Mouse (Mus musculus) heart, adult 2 months (tissue): ENCODE measurements around the gene Gtf2f1. TPM values are rescaled to one million over a fixed set of nuclear protein-coding genes. Genes with fewer than 3 reads are reported as not detected.
"Not testable (repeated sequence)": the region's sequence is repeated elsewhere in the genome, so short reads cannot be mapped to it uniquely, and the experiment has no call there.

ENCODE experiments used
- DNase-seq, 2 experiments: peaks; one replicate each; pipeline ENCODE4 v3.0.0; 2021
- H3K27ac ChIP-seq: fragments of 200-600 bp; 2 replicates; pipeline ENCODE4 v1.8.1; 2022
- H3K27me3 ChIP-seq: fragments of 200-500 bp; 2 replicates; pipeline ENCODE4 v1.6.1; 2012; ENCODE audit warnings: mild to moderate bottlenecking, low read length, inconsistent platforms, mixed read lengths; ENCODE audit not compliant: control insufficient read depth, insufficient read depth
- H3K36me3 ChIP-seq: fragments of 200-500 bp; 2 replicates; pipeline ENCODE4 v1.6.1; 2012; ENCODE audit warnings: low read length, inconsistent platforms; ENCODE audit not compliant: control insufficient read depth, insufficient read depth
- H3K4me1 ChIP-seq: fragments of 200-500 bp; 2 replicates; pipeline ENCODE4 v1.6.1; 2011; ENCODE audit warnings: low read length; ENCODE audit not compliant: control insufficient read depth, insufficient read depth
- H3K4me3 ChIP-seq: fragments of 200-600 bp; 2 replicates; pipeline ENCODE4 v1.8.1; 2022
- H3K79me2 ChIP-seq: fragments of 200-500 bp; replicated peaks from 2 replicates; pipeline ENCODE4 v1.6.1; 2012; ENCODE audit warnings: mild to moderate bottlenecking, inconsistent platforms, low read length, moderate library complexity, mixed read lengths; ENCODE audit not compliant: control insufficient read depth, insufficient read depth
- H3K9ac ChIP-seq: fragments of 200-500 bp; 2 replicates; pipeline ENCODE4 v1.6.1; 2012; ENCODE audit warnings: low read depth, mild to moderate bottlenecking, control low read depth, inconsistent platforms, low read length, mixed read lengths
- CTCF ChIP-seq: fragments of 200-600 bp; IDR thresholded peaks from 2 replicates; pipeline ENCODE4 v1.8.1; 2022; ENCODE audit warnings: antibody characterized with exemption, mild to moderate bottlenecking, moderate library complexity
- EP300 ChIP-seq: fragments of 200-500 bp; IDR thresholded peaks from 2 replicates; pipeline ENCODE4 v1.6.1; 2011; ENCODE audit warnings: low read depth, low read length, control low read depth; ENCODE audit not compliant: insufficient read depth
- POLR2A ChIP-seq: fragments of 200-500 bp; IDR thresholded peaks from 2 replicates; pipeline ENCODE4 v1.6.1; 2011; ENCODE audit warnings: mild to moderate bottlenecking, low read depth, low read length, control low read depth; ENCODE audit not compliant: insufficient read depth
- WGBS: fragments of 180-500 bp; shearing (Covaris S2); methylation state at CpG from one replicate; pipeline ENCODE4 v1.1.7; 2018; 5-methylcytosine and 5-hydroxymethylcytosine counted together
- intact Hi-C: fragments of 180-260 bp; cut with DNase I; formaldehyde crosslinking; loops from one replicate; pipeline ENCODE4 v1.15.1; 2025
- polyA plus RNA-seq: library from polyadenylated mRNA; depleted of rRNA; stranded (reverse); fragments of >200 nt; gene quantifications from 2 replicates; pipeline ENCODE4 v1.2.3, GENCODE M21; 2012
- total RNA-seq, 2 experiments: library from RNA; stranded (reverse); gene quantifications; 2 replicates each; pipeline ENCODE4 v1.2.3; 2021

The Gtf2f1 gene
- total and polyA plus RNA-seq, 3 experiments, result 12.3 to 20.7 (median 20.7) TPM

- H3K79me2 ChIP-seq, H3K27ac ChIP-seq, intact Hi-C loops, H3K4me3 ChIP-seq, H3K4me1 ChIP-seq, DNase-seq, H3K36me3 ChIP-seq, H3K27me3 ChIP-seq, H3K9ac ChIP-seq: not testable (repeated sequence)
- peak; percentile 36 for TF ChIP-seq CTCF
- WGBS, result 89% methylated on average over 4 of the region's 4 CpGs
Measured at GRCm38 (mm10) chr17:57051679-57052078, 40.6 kb upstream of the Gtf2f1 start.

GRCm38 (mm10) chr17:57048816-57049215 lies 37.7 kb upstream of the Gtf2f1 start:
- Histone ChIP-seq H3K9ac (no peak overlapping the region), H3K27ac (no peak overlapping the region), H3K36me3 (no peaks in the 10 kb centered on the region), H3K27me3 (no peaks in the 10 kb centered on the region), H3K4me1 (no peaks in the 10 kb centered on the region), H3K79me2 (no peaks in the 10 kb centered on the region), H3K4me3 (no peak overlapping the region)
- TF ChIP-seq EP300, result no peak
- no peak for TF ChIP-seq CTCF
- TF ChIP-seq POLR2A, result no peak
- 94% methylated on average over 3 of the region's 3 CpGs for WGBS
- intact Hi-C loops, result no loop called here
- no peak for DNase-seq

- DNase-seq, result no peak
- no peak for TF ChIP-seq EP300
- no peak for TF ChIP-seq POLR2A
- TF ChIP-seq CTCF, result no peak
- WGBS, result 61% methylated on average over 5 of the region's 5 CpGs
- no peak overlapping the region for H3K27ac ChIP-seq
- H3K4me1 ChIP-seq, result no peaks in the 10 kb centered on the region
- intact Hi-C loops, result no loop called here
- no peaks in the 10 kb centered on the region for H3K36me3 ChIP-seq
- H3K9ac ChIP-seq, result no peak overlapping the region
- no peak overlapping the region for H3K4me3 ChIP-seq
- no peaks in the 10 kb centered on the region for H3K79me2 ChIP-seq
- H3K27me3 ChIP-seq, result no peaks in the 10 kb centered on the region
Measured at GRCm38 (mm10) chr17:57047406-57047805, 36.3 kb upstream of the Gtf2f1 start.

- 68% methylated on average over 8 of the region's 8 CpGs for WGBS
Measured at GRCm38 (mm10) chr17:57041554-57041953, 30.5 kb upstream of the Gtf2f1 start, which contains the start of gene Slc25a41. Gene Slc25a41, minus strand, starts transcription at chr17:57041654.

GRCm38 (mm10) chr17:57038978-57039377 lies 27.9 kb upstream of the Gtf2f1 start:
- WGBS, result 39% methylated on average over 8 of the region's 8 CpGs

More at GRCm38 (mm10) chr17:57041554-57041953, 30.5 kb upstream of the Gtf2f1 start, which contains the start of gene Slc25a41:
- Histone ChIP-seq H3K27ac (no peak within 1 kb of the TSS), H3K4me1 (no peaks in the 10 kb centered on the region), H3K4me3 (no peak within 1 kb of the TSS), H3K9ac (no peak within 1 kb of the TSS), H3K27me3 (peaks cover 1% of the 10 kb centered on the region; the same call in 1 of the 2 replicates), H3K79me2 (no peaks in the 10 kb centered on the region), H3K36me3 (no peaks in the 10 kb centered on the region)
- DNase-seq, result no peak
- TF ChIP-seq POLR2A (no peak), CTCF (no peak), EP300 (no peak)
- intact Hi-C loops, result no loop called here

GRCm38 (mm10) chr17:57032854-57033253 lies 21.8 kb upstream of the Gtf2f1 start:
- no peak for DNase-seq
- peaks cover 4% of the 10 kb centered on the region; the same call in 1 of the 2 replicates for H3K4me1 ChIP-seq
- H3K79me2 ChIP-seq, result peaks cover 2% of the 10 kb centered on the region
- no peak overlapping the region for H3K27ac ChIP-seq
- H3K36me3 ChIP-seq, result no peaks in the 10 kb centered on the region
- no peaks in the 10 kb centered on the region for H3K27me3 ChIP-seq
- intact Hi-C loops, result loop anchor here (2.0 kb wide), 1 partner anchor 24 kb away; no protein-coding TSS in a partner anchor
- H3K9ac ChIP-seq, result no peak overlapping the region
- no peak overlapping the region for H3K4me3 ChIP-seq
- WGBS, result 83% methylated on average over 4 of the region's 4 CpGs
- no peak for TF ChIP-seq CTCF
- TF ChIP-seq EP300, result no peak
- no peak for TF ChIP-seq POLR2A

More at GRCm38 (mm10) chr17:57038978-57039377, 27.9 kb upstream of the Gtf2f1 start:
- Histone ChIP-seq H3K4me1 (no peaks in the 10 kb centered on the region), H3K9ac (no peak overlapping the region), H3K36me3 (no peaks in the 10 kb centered on the region), H3K27me3 (peaks cover 1% of the 10 kb centered on the region; the same call in 1 of the 2 replicates), H3K4me3 (no peak overlapping the region), H3K27ac (no peak overlapping the region), H3K79me2 (no peaks in the 10 kb centered on the region)
- TF ChIP-seq EP300 (no peak), POLR2A (no peak), CTCF (peak; percentile 36)
- DNase-seq, result no peak
- intact Hi-C loops, result no loop called here
